Mouse (Mus musculus): ENCODE data around the gene Olfr588-ps1.
"Not testable (repeated sequence)": the region's sequence is repeated elsewhere in the genome, so short reads cannot be mapped to it uniquely, and the experiment has no call there.

Gene Olfr588-ps1

DNA sequence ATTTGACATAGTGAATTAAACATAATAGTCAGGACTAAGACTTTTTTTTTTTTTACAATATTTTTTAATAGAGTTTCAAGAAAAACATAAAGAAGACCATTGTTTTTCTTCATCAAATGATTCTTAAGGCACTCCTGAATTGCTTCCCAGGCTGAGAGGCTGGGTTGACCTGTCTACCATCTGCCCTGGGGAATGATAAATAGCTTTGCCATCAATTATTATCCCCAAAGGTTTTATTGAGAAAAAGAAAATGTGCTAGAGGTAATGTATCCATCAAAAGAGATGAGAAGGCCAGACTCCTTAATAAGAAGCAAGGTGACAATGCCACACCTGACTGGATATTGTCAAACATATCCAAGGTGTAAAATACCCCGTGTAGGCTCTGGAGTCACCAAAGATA, at the start of gene Olfr588-ps1:
TSS of gene Olfr588-ps1 (plus strand) at position 301 of the 400 bp plus-strand sequence.
- no peak for DNase-seq (ENCODE audit: low read depth, low spot score)

DNA sequence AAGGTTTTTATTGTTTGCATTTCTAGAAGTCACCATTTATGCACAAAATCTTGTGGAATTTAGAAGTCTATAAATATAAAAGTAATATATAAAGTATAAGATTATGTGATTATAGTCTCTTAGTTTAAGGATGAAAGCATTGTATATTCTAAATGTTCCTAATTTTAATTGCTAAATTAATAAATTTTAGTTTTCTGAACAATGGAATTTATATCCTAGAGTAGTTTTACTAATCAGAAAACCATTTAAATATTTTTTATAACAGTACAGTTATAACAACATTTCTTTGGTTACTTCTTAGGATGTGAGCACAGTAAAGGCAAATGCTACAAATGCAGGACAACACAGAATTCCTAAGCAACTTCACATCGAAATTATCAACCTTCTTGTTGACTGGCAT, 43.3 kb upstream of the Olfr588-ps1 start, which contains the start of gene Olfr585:
TSS of gene Olfr585 (plus strand) at position 301 of the 400 bp plus-strand sequence.
- DNase-seq (ENCODE audit: low read depth, low spot score), result no peak

- no peak for DNase-seq (ENCODE audit: low read depth, low spot score)
Observed at GRCm38 (mm10) chr7:103119406-103119805, 21.3 kb upstream of the Olfr588-ps1 start.

DNA sequence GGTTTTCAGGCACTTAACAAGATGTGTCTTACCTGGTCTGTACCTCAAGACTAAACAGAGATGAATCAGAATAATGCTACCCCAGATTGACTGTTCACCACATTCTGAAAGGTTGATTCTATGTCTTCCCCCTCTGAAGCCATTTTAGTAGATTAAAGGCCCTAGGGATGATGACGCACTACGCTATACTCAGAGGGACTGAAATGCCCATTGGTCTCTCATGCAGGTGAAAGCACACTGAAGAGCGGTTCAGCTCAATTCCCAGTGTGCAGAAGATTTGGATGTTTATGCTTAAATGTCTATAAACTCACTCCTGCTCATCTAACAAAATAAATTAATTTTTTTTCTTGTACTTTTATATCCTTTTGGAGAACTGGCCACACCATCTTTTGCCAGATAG, 15.1 kb upstream of the Olfr588-ps1 start, which contains the start of gene Olfr586:
TSS of gene Olfr586 (minus strand) at position 101 of the 400 bp plus-strand sequence.
- no peak for DNase-seq (ENCODE audit: low read depth, low spot score)

- DNase-seq (ENCODE audit: low read depth, low spot score), result no peak
Observed at GRCm38 (mm10) chr7:103156256-103156655, 15.6 kb downstream of the Olfr588-ps1 start, which contains the start of gene Olfr589. Gene Olfr589, minus strand, starts transcription at chr7:103156356.

DNA sequence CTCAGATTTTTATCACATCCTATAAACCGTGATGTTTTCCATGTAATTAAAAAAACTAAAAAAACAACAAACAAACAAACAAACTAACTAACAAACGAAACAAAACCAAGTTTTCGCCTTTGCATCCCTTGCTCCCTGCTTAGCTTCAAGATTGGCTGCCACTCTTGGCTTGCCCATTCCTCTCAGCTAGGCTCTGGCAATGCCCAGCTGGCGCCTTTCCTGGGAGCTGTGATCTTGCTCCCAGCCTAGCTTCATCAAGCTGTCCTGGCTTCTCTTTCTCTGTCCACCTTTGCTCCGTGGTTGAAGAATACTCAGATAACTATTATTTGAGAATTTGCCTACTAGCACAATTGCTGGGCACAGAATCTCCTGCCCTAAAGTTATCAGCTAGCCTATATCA, 29.0 kb downstream of the Olfr588-ps1 start:
- DNase-seq (ENCODE audit: low read depth, low spot score), result no peak

DNA sequence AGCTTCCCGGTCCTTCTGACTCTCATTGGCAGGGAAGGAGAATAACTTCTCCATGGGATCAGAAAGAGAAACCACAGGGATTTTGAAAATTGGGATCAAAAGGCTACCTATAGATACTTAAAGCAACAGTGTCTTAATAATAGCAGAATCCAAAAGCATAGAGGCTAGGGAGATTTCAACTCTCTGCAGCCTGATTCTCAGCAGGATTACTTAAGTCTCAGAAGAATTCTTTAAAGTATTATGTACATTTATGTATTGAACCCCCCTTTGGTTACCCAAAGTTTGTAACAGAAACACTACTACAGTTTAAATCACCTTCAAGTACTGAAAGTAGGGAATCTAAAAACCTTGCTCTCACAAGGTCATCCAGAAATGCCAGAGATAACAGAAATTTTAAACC, 37.6 kb downstream of the Olfr588-ps1 start, which contains the start of gene Olfr591:
TSS of gene Olfr591 (minus strand) at position 101 of the 400 bp plus-strand sequence.
- DNase-seq (ENCODE audit: low read depth, low spot score), result no peak

DNA sequence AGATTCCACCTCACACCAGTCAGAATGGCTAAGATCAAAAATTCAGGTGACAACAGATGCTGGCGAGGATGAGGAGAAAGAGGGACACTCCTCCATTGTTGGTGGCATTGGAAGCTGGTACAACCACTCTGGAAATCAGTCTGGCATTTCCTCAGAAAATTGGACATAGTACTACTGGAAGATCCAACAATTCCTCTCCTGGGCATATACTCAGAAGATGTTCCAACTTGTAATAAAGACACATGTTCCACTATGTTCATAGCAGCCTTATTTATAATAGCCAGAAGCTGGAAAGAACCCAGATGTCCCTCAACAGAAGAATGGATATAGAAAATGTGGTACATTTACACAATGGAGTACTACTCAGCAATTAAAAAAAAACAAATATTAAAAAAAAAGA, 43.8 kb downstream of the Olfr588-ps1 start, which contains the start of gene Olfr592:
TSS of gene Olfr592 (plus strand) at position 301 of the 400 bp plus-strand sequence.
- DNase-seq (ENCODE audit: low read depth, low spot score), result not testable (repeated sequence)

All from CD4-positive helper T cell, adult 2 months (primary cell).